ENCODE assay signal across 8 mouse cellular contexts in the genomic region with DNA sequence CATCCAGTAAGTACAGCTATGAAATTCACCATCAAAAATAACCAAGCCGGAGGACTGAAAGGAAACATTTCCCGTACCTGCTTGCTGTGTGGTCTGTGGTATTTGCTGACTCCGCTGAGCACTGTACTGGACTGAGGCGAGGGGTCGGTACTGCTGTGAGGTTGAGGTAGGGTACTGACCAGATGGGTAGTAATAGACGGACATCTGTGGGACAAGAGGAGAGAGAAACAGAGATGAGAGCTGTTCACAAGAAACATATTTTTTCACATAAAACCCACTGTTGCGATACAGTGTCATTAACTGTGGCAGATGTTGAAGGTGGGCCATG.
DNase-seq lines count a peak whose midpoint lies in the region; ATAC-seq and TF ChIP-seq lines count a peak whose summit lies in the region.

No protein-coding gene starts in this region.

- H3K27ac ChIP-seq in cerebellum, adult 2 months (ENCODE audit: insufficient read depth, low read length), result peak overlapping the region; percentile 64
- no peak overlapping the region for H3K27ac ChIP-seq in lung, embryonic 15.5 days
- no peak overlapping the region for H3K27ac ChIP-seq in intestine, embryonic 16.5 days (ENCODE audit: low read length)
- peak overlapping the region; percentile 55; the same call in 1 of the 2 replicates for H3K27ac ChIP-seq in neural tube, embryonic 14.5 days (ENCODE audit: low read depth, low read length)

- no peaks in the 10 kb centered on the region for H3K27me3 ChIP-seq in cerebellum, adult 2 months (ENCODE audit: control insufficient read depth, insufficient read depth, low read length)
- peaks cover 41% of the 10 kb centered on the region for H3K27me3 ChIP-seq in lung, embryonic 15.5 days
- peaks cover 15% of the 10 kb centered on the region for H3K27me3 ChIP-seq in intestine, embryonic 16.5 days (replicated peaks; ENCODE audit: control insufficient read depth, insufficient read depth, low read length)
- no peaks in the 10 kb centered on the region for H3K27me3 ChIP-seq in neural tube, embryonic 14.5 days (ENCODE audit: control insufficient read depth, insufficient read depth, low read length)

- no peak overlapping the region for H3K9ac ChIP-seq in lung, embryonic 15.5 days
- H3K9ac ChIP-seq in intestine, embryonic 16.5 days (ENCODE audit: low read depth, low read length), result no peak overlapping the region
- H3K9ac ChIP-seq in neural tube, embryonic 14.5 days (replicated peaks; ENCODE audit: low read depth, low read length), result no peak overlapping the region

- no peak for TF ChIP-seq POLR2A in cerebellum, adult 2 months (IDR thresholded peaks at IDR 0.05; ENCODE audit: borderline replicate concordance, insufficient read depth, low read length)

- H3K4me3 ChIP-seq in cerebellum, adult 2 months (replicated peaks; ENCODE audit: insufficient read depth, low read depth, low read length), result no peak overlapping the region
- H3K4me3 ChIP-seq in lung, embryonic 15.5 days, result peak overlapping the region; percentile 21; the same call in 1 of the 2 replicates
- H3K4me3 ChIP-seq in intestine, embryonic 16.5 days (ENCODE audit: low read length), result no peak overlapping the region
- no peak overlapping the region for H3K4me3 ChIP-seq in neural tube, embryonic 14.5 days (ENCODE audit: low read depth, low read length)

- peaks cover 25% of the 10 kb centered on the region for H3K4me1 ChIP-seq in cerebellum, adult 2 months (ENCODE audit: control insufficient read depth, insufficient read depth, low read length)
- H3K4me1 ChIP-seq in lung, embryonic 15.5 days, result peaks cover 9% of the 10 kb centered on the region; the same call in 1 of the 2 replicates
- H3K4me1 ChIP-seq in intestine, embryonic 16.5 days (ENCODE audit: control insufficient read depth, insufficient read depth, low read length), result no peaks in the 10 kb centered on the region
- peaks cover 21% of the 10 kb centered on the region; the same call in 1 of the 2 replicates for H3K4me1 ChIP-seq in neural tube, embryonic 14.5 days (ENCODE audit: control insufficient read depth, insufficient read depth, low read length)

- peak overlapping the region; percentile 49 for H3K4me2 ChIP-seq in lung, embryonic 15.5 days
- H3K4me2 ChIP-seq in intestine, embryonic 16.5 days (ENCODE audit: low read depth, low read length), result peak overlapping the region; percentile 45; the same call in 1 of the 2 replicates
- peak overlapping the region; percentile 16; the same call in 1 of the 2 replicates for H3K4me2 ChIP-seq in neural tube, embryonic 14.5 days (ENCODE audit: low read depth, low read length)

- TF ChIP-seq CTCF in cerebellum, adult 2 months (IDR thresholded peaks at IDR 0.05; ENCODE audit: borderline replicate concordance, insufficient read depth, low read depth, low read length), result no peak

- peak in 1 of 2 experiments; percentile 37 for DNase-seq in cerebellum, adult 2 months
- DNase-seq in cerebellum, adult 9-10 months, result no peak
- no peak for DNase-seq in lung, postnatal 36 days
- DNase-seq in right cerebral cortex, postnatal 25 days, result no peak
- DNase-seq in lung, postnatal 14 days, result no peak

- 58% methylated on average over 7 of the region's 7 CpGs for WGBS in cerebellum, adult 2 months
- WGBS in lung, embryonic 15.5 days, result 16% methylated on average over 7 of the region's 7 CpGs
- WGBS in intestine, embryonic 16.5 days, result 28% methylated on average over 7 of the region's 7 CpGs
- whole genome bisulfite sequencing in neural tube, embryonic 14.5 days, result 27% methylated on average over 7 of the region's 7 CpGs

- H3K9me3 ChIP-seq in lung, embryonic 15.5 days, result no peaks in the 10 kb centered on the region
- H3K9me3 ChIP-seq in intestine, embryonic 16.5 days (ENCODE audit: control insufficient read depth, low read length), result no peaks in the 10 kb centered on the region
- no peaks in the 10 kb centered on the region for H3K9me3 ChIP-seq in neural tube, embryonic 14.5 days (ENCODE audit: control insufficient read depth, low read length)

- no peak for ATAC-seq in lung, embryonic 15.5 days (ENCODE audit: borderline replicate concordance, extremely low read depth, low FRiP score, low TSS enrichment)
- no peak for ATAC-seq in intestine, embryonic 16.5 days
- ATAC-seq in neural tube, embryonic 14.5 days (ENCODE audit: low read depth), result peak; percentile 41; the same call in 1 of the 2 replicates

- H3K36me3 ChIP-seq in lung, embryonic 15.5 days, result no peaks in the 10 kb centered on the region
- H3K36me3 ChIP-seq in intestine, embryonic 16.5 days (ENCODE audit: control insufficient read depth, insufficient read depth, low read length), result no peaks in the 10 kb centered on the region
- 0 out of 2 replicates have a peak, but pooled peaks cover 4% of the 10 kb centered on the region for H3K36me3 ChIP-seq in neural tube, embryonic 14.5 days (ENCODE audit: control insufficient read depth, insufficient read depth, low read length)

Comparison
In these comparisons a context has a peak if more than half of its experiments do, and no peak if none do; other contexts are left out.
1. H3K27ac ChIP-seq: peak in cerebellum, adult 2 months (single experiment) and neural tube, embryonic 14.5 days (single experiment); none in lung, embryonic 15.5 days (single experiment) and intestine, embryonic 16.5 days (single experiment).
2. Peak in every context shown above with its lines, with median percentiles within 50 percentile points of each other: H3K4me2 ChIP-seq.